Mouse (Mus musculus) heart, embryonic 10.5 days (tissue): ENCODE results near the gene Sgsh. TPM values are rescaled to one million over a fixed set of nuclear protein-coding genes. Genes with fewer than 3 reads are reported as not detected.

Experiments
- DNase-seq: peaks from one replicate; pipeline ENCODE4 v3.0.0-alpha.2; 2017; ENCODE audit warnings: low spot score
- H3K27ac ChIP-seq: fragments of 300-500 bp; sonication (generic); 2 replicates; pipeline ENCODE4 v1.5.1; 2016; ENCODE audit warnings: mild to moderate bottlenecking
- H3K27me3 ChIP-seq: fragments of 300-500 bp; sonication (generic); 2 replicates; pipeline ENCODE4 v1.6.1; 2016; ENCODE audit warnings: mild to moderate bottlenecking; ENCODE audit not compliant: poor library complexity, insufficient read depth, severe bottlenecking
- H3K36me3 ChIP-seq: fragments of 300-500 bp; sonication (generic); 2 replicates; pipeline ENCODE4 v1.6.1; 2016; ENCODE audit warnings: mild to moderate bottlenecking, moderate library complexity
- H3K4me1 ChIP-seq: fragments of 300-500 bp; sonication (generic); 2 replicates; pipeline ENCODE4 v1.6.1; 2016; ENCODE audit warnings: mild to moderate bottlenecking
- H3K4me3 ChIP-seq: fragments of 300-500 bp; sonication (generic); 2 replicates; pipeline ENCODE4 v1.5.1; 2016; ENCODE audit warnings: mild to moderate bottlenecking, moderate library complexity
- H3K9me3 ChIP-seq: fragments of 300-500 bp; sonication (generic); 2 replicates; pipeline ENCODE4 v1.6.1; 2016; ENCODE audit warnings: mild to moderate bottlenecking, moderate library complexity
- WGBS: fragments of 180-500 bp; shearing (Covaris S2); methylation state at CpG from one replicate; pipeline ENCODE4 v1.1.7; 2016; 5-methylcytosine and 5-hydroxymethylcytosine counted together
- microRNA counts: library from miRNA; unstranded; fragments of <30 nt; microRNA quantifications from one replicate; lab custom pipeline; 2017
- microRNA-seq: library from miRNA; unstranded; fragments of <30 nt; microRNA quantifications from one replicate; pipeline ENCODE4, GENCODE M21; 2017
- polyA plus RNA-seq: library from polyadenylated mRNA; unstranded; fragments of >200 nt; fragmentation: Nextera tagmentation; extraction: Ambion mirVana; gene quantifications from 2 replicates; pipeline ENCODE4 v1.2.1, GENCODE M21; 2016

The Sgsh gene
- polyA plus RNA-seq, 1 experiment from 2014 or later = 7.1 TPM

DNA sequence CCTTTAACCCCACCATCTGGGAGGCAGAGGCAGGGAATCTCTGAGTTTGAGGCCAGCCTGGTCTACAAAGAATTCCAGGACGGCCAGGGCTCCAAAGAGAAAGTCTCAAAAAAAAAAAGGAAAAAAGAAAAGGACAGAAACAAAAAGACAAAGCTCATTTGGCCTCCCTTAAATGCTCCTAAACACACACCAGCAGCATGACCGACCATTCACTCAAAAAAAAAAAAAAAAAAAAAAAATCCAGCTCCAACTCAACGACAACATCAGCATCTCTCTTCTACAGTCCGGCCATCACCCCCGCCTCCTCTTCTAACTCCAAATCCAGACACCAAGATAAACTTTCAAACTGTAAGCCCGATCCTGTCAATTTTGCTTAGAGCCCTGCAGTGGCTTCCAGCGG, 56.4 kb downstream of the Sgsh start:
- H3K36me3 ChIP-seq = peaks cover 43% of the 10 kb centered on the region
- H3K27ac ChIP-seq = peak overlapping the region; percentile 93
- 12% methylated on average over 7 of the region's 7 CpGs for WGBS
- peak overlapping the region; percentile 83 for H3K4me3 ChIP-seq
- H3K27me3 ChIP-seq = peaks cover 9% of the 10 kb centered on the region
- H3K9me3 ChIP-seq = no peaks in the 10 kb centered on the region
- H3K4me1 ChIP-seq = peaks cover 14% of the 10 kb centered on the region
- DNase-seq = no peak

DNA sequence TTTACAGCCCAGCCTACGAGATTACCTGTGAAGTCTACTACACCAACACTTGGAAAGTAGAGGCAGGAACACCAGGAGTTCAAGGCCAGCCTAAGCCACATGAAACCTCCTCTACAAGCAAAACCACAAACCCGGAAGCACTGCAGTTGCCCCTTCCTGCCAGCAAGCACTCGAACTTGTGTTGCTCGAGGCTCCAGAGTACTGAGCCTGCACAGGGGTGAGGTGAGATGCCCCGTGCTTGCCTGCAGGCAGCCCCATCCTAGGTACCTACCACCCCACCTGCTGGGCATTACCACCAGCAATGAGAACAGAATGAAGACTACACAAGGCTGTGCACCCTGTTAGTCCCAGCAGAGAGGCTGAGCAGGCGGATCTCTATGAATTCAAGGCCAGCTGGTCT, 57.3 kb downstream of the Sgsh start:
- H3K36me3 ChIP-seq = peaks cover 52% of the 10 kb centered on the region
- DNase-seq = no peak
- H3K4me1 ChIP-seq = peaks cover 14% of the 10 kb centered on the region
- no peaks in the 10 kb centered on the region; the same call in 1 of the 2 replicates for H3K27me3 ChIP-seq
- no peaks in the 10 kb centered on the region for H3K9me3 ChIP-seq
- H3K27ac ChIP-seq = no peak overlapping the region
- H3K4me3 ChIP-seq = peak overlapping the region; percentile 83; the same call in 1 of the 2 replicates
- WGBS = 82% methylated on average over 6 of the region's 6 CpGs

MicroRNAs within 50 kb of the gene (microRNA counts, 519-probe panel; counts per million panel counts)
- not detected for microRNA mmu-miR-1932 (lab: Ali Mortazavi, UCI)

Small RNAs within 50 kb of the gene (microRNA-seq; reads per million reads assigned to microRNA genes)
- gene Mir1932 = 1.3 reads per million

Other genes with a start within 250 kb of the Sgsh start
- gene Tbc1d16, start 127.0 kb downstream of the Sgsh start, polyA plus RNA-seq = 7.4 and 8.6 TPM in 2 replicates
- 4.6 and 9.3 TPM in 2 replicates for gene Ccdc40, start 127.0 kb downstream of the Sgsh start, polyA plus RNA-seq
- 57.3 and 97.3 TPM in 2 replicates for gene Gaa, start 87.6 kb downstream of the Sgsh start, polyA plus RNA-seq
- 366 and 405 TPM in 2 replicates for gene Eif4a3, start 55.4 kb downstream of the Sgsh start, polyA plus RNA-seq
- 0.24 and 0.48 TPM in 2 replicates for gene Card14, start 47.8 kb downstream of the Sgsh start, polyA plus RNA-seq
- 10.8 and 11.2 TPM in 2 replicates for gene Slc26a11, start within 50 bp of the Sgsh start, polyA plus RNA-seq
- gene Rnf213, start 37.6 kb upstream of the Sgsh start, polyA plus RNA-seq = 7.5 and 9.5 TPM in 2 replicates
- 16.2 and 17.2 TPM in 2 replicates for gene Endov, start 135.8 kb upstream of the Sgsh start, polyA plus RNA-seq
- gene Nptx1, start 192.2 kb upstream of the Sgsh start, polyA plus RNA-seq = 0.49 and 0.88 TPM in 2 replicates
- 11.8 and 15.6 TPM in 2 replicates for gene Rptor, start 247.4 kb upstream of the Sgsh start, polyA plus RNA-seq